Mouse (Mus musculus) duodenum, adult 2 months (tissue): ENCODE results near the gene Ndst4. TPM values are rescaled to one million over a fixed set of nuclear protein-coding genes. Genes with fewer than 3 reads are reported as not detected.

Source experiments
- polyA plus RNA-seq: library from polyadenylated mRNA; depleted of rRNA; stranded (reverse); fragments of >200 nt; gene quantifications from 2 replicates; pipeline ENCODE4 v1.2.3, GENCODE M21; 2012; ENCODE audit warnings: low replicate concordance; rRNA removed

Gene Ndst4
- not detected in 2 replicates for polyA plus RNA-seq

GRCm38 (mm10) chr3:125403601-125404396 is at the start of gene Ndst4:
TSS of gene Ndst4 (plus strand) at chr3:125404076.

